Mouse (Mus musculus): Measurements from ENCODE around the gene Rrnad1. TPM values are rescaled to one million over a fixed set of nuclear protein-coding genes. Genes with fewer than 3 reads are reported as not detected.
A peak's percentile ranks its signal among the peaks of the same experiment; 100 is the strongest.

The Rrnad1 gene
- polyA plus RNA-seq, 1 experiment from 2014 or later, result 15.8 TPM

GRCm38 (mm10) chr3:87944838-87945600 lies 14.5 kb upstream of the Rrnad1 start:
- Histone ChIP-seq H3K27ac (no peak overlapping the region; the same call in 1 of the 2 replicates), H3K9ac (peak overlapping the region; percentile 36; the same call in 1 of the 2 replicates), H3K9me3 (ENCODE audit: control insufficient read depth, low read length) (no peaks in the 10 kb centered on the region), H3K36me3 (replicated peaks; ENCODE audit: control insufficient read depth, insufficient read depth) (peaks cover 34% of the 10 kb centered on the region), H3K4me1 (replicated peaks; ENCODE audit: control insufficient read depth, insufficient read depth, low read length) (peaks cover 51% of the 10 kb centered on the region), H3K27me3 (ENCODE audit: control insufficient read depth, insufficient read depth, low read length) (no peaks in the 10 kb centered on the region), H3K4me3 (replicated peaks; ENCODE audit: low read length) (no peak overlapping the region), H3K4me2 (replicated peaks) (no peak overlapping the region)
- ATAC-seq (ENCODE audit: low FRiP score) (peak; percentile 47; the same call in 1 of the 2 replicates), DNase-seq (ENCODE audit: low spot score) (no peak)
- WGBS, result 4% methylated on average over 4 of the region's 4 CpGs

GRCm38 (mm10) chr3:87943586-87943985 lies 13.1 kb upstream of the Rrnad1 start:
- no peaks in the 10 kb centered on the region for H3K27me3 ChIP-seq (ENCODE audit: control insufficient read depth, insufficient read depth, low read length)
- ATAC-seq (ENCODE audit: low FRiP score), result no peak
- 84% methylated on average over 7 of the region's 7 CpGs for WGBS
- no peak overlapping the region for H3K4me2 ChIP-seq (replicated peaks)
- no peak overlapping the region for H3K27ac ChIP-seq
- H3K4me3 ChIP-seq (replicated peaks; ENCODE audit: low read length), result no peak overlapping the region
- H3K4me1 ChIP-seq (replicated peaks; ENCODE audit: control insufficient read depth, insufficient read depth, low read length), result peaks cover 37% of the 10 kb centered on the region
- no peaks in the 10 kb centered on the region for H3K9me3 ChIP-seq (ENCODE audit: control insufficient read depth, low read length)
- H3K36me3 ChIP-seq (replicated peaks; ENCODE audit: control insufficient read depth, insufficient read depth), result peaks cover 49% of the 10 kb centered on the region
- no peak overlapping the region for H3K9ac ChIP-seq
- DNase-seq (ENCODE audit: low spot score), result no peak

- Histone ChIP-seq H3K36me3 (replicated peaks; ENCODE audit: control insufficient read depth, insufficient read depth) (peaks cover 60% of the 10 kb centered on the region), H3K27ac (no peak overlapping the region), H3K9ac (no peak overlapping the region), H3K4me3 (replicated peaks; ENCODE audit: low read length) (no peak overlapping the region), H3K4me2 (replicated peaks) (no peak overlapping the region), H3K4me1 (replicated peaks; ENCODE audit: control insufficient read depth, insufficient read depth, low read length) (peaks cover 26% of the 10 kb centered on the region), H3K27me3 (ENCODE audit: control insufficient read depth, insufficient read depth, low read length) (no peaks in the 10 kb centered on the region), H3K9me3 (ENCODE audit: control insufficient read depth, low read length) (no peaks in the 10 kb centered on the region)
- WGBS, result 90% methylated on average over 2 of the region's 2 CpGs
- DNase-seq (ENCODE audit: low spot score) (no peak), ATAC-seq (ENCODE audit: low FRiP score) (no peak)
These were observed 12.0 kb upstream of the Rrnad1 start for GRCm38 (mm10) chr3:87942471-87942870.

GRCm38 (mm10) chr3:87940611-87941010 lies 10.1 kb upstream of the Rrnad1 start:
- no peak overlapping the region for H3K4me3 ChIP-seq (replicated peaks; ENCODE audit: low read length)
- 54% methylated on average over 5 of the region's 5 CpGs for WGBS
- no peak overlapping the region for H3K4me2 ChIP-seq (replicated peaks)
- no peak overlapping the region for H3K27ac ChIP-seq
- DNase-seq (ENCODE audit: low spot score), result no peak
- no peak for ATAC-seq (ENCODE audit: low FRiP score)
- peaks cover 75% of the 10 kb centered on the region for H3K36me3 ChIP-seq (replicated peaks; ENCODE audit: control insufficient read depth, insufficient read depth)
- H3K4me1 ChIP-seq (replicated peaks; ENCODE audit: control insufficient read depth, insufficient read depth, low read length), result peaks cover 9% of the 10 kb centered on the region
- no peak overlapping the region for H3K9ac ChIP-seq
- H3K27me3 ChIP-seq (ENCODE audit: control insufficient read depth, insufficient read depth, low read length), result no peaks in the 10 kb centered on the region
- no peaks in the 10 kb centered on the region for H3K9me3 ChIP-seq (ENCODE audit: control insufficient read depth, low read length)

GRCm38 (mm10) chr3:87935776-87936175 lies 5.3 kb upstream of the Rrnad1 start:
- H3K4me1 ChIP-seq (replicated peaks; ENCODE audit: control insufficient read depth, insufficient read depth, low read length), result peaks cover 28% of the 10 kb centered on the region
- 90% methylated on average over 2 of the region's 2 CpGs for WGBS
- no peak overlapping the region for H3K9ac ChIP-seq
- H3K9me3 ChIP-seq (ENCODE audit: control insufficient read depth, low read length), result no peaks in the 10 kb centered on the region
- H3K4me2 ChIP-seq (replicated peaks), result peak overlapping the region; percentile 16; the same call in 1 of the 2 replicates
- no peaks in the 10 kb centered on the region for H3K27me3 ChIP-seq (ENCODE audit: control insufficient read depth, insufficient read depth, low read length)
- H3K27ac ChIP-seq, result no peak overlapping the region
- no peak overlapping the region for H3K4me3 ChIP-seq (replicated peaks; ENCODE audit: low read length)
- H3K36me3 ChIP-seq (replicated peaks; ENCODE audit: control insufficient read depth, insufficient read depth), result peaks cover 85% of the 10 kb centered on the region
- ATAC-seq (ENCODE audit: low FRiP score), result peak; percentile 35; the same call in 1 of the 2 replicates
- peak; percentile 88 for DNase-seq (ENCODE audit: low spot score)

- no peak overlapping the region for H3K4me2 ChIP-seq (replicated peaks)
- H3K9ac ChIP-seq, result no peak overlapping the region
- no peak overlapping the region for H3K27ac ChIP-seq
- no peaks in the 10 kb centered on the region for H3K9me3 ChIP-seq (ENCODE audit: control insufficient read depth, low read length)
- H3K4me1 ChIP-seq (replicated peaks; ENCODE audit: control insufficient read depth, insufficient read depth, low read length), result peaks cover 29% of the 10 kb centered on the region
- no peak overlapping the region for H3K4me3 ChIP-seq (replicated peaks; ENCODE audit: low read length)
- H3K27me3 ChIP-seq (ENCODE audit: control insufficient read depth, insufficient read depth, low read length), result no peaks in the 10 kb centered on the region
- DNase-seq (ENCODE audit: low spot score), result no peak
- peaks cover 80% of the 10 kb centered on the region for H3K36me3 ChIP-seq (replicated peaks; ENCODE audit: control insufficient read depth, insufficient read depth)
- WGBS, result 86% methylated on average over 4 of the region's 4 CpGs
- peak; percentile 52; the same call in 1 of the 2 replicates for ATAC-seq (ENCODE audit: low FRiP score)
These were observed 4.7 kb upstream of the Rrnad1 start for GRCm38 (mm10) chr3:87935201-87935600.

- DNase-seq (ENCODE audit: low spot score) (no peak), ATAC-seq (ENCODE audit: low FRiP score) (no peak)
- Histone ChIP-seq H3K4me3 (replicated peaks; ENCODE audit: low read length) (no peak overlapping the region), H3K9ac (no peak overlapping the region; the same call in 1 of the 2 replicates), H3K4me2 (replicated peaks) (no peak overlapping the region), H3K27ac (no peak overlapping the region), H3K9me3 (ENCODE audit: control insufficient read depth, low read length) (no peaks in the 10 kb centered on the region), H3K36me3 (replicated peaks; ENCODE audit: control insufficient read depth, insufficient read depth) (peaks cover 73% of the 10 kb centered on the region), H3K4me1 (replicated peaks; ENCODE audit: control insufficient read depth, insufficient read depth, low read length) (peaks cover 29% of the 10 kb centered on the region), H3K27me3 (ENCODE audit: control insufficient read depth, insufficient read depth, low read length) (no peaks in the 10 kb centered on the region)
- 78% methylated on average over 4 of the region's 4 CpGs for WGBS
These were observed 4.0 kb upstream of the Rrnad1 start for GRCm38 (mm10) chr3:87934501-87934900.

- H3K4me1 ChIP-seq (replicated peaks; ENCODE audit: control insufficient read depth, insufficient read depth, low read length), result peaks cover 34% of the 10 kb centered on the region
- no peaks in the 10 kb centered on the region for H3K9me3 ChIP-seq (ENCODE audit: control insufficient read depth, low read length)
- H3K4me2 ChIP-seq (replicated peaks), result no peak overlapping the region
- no peak overlapping the region for H3K27ac ChIP-seq
- peaks cover 68% of the 10 kb centered on the region for H3K36me3 ChIP-seq (replicated peaks; ENCODE audit: control insufficient read depth, insufficient read depth)
- DNase-seq (ENCODE audit: low spot score), result no peak
- ATAC-seq (ENCODE audit: low FRiP score), result no peak
- no peak overlapping the region for H3K4me3 ChIP-seq (replicated peaks; ENCODE audit: low read length)
- no peak overlapping the region; the same call in 1 of the 2 replicates for H3K9ac ChIP-seq
- 89% methylated on average over 5 of the region's 5 CpGs for WGBS
- H3K27me3 ChIP-seq (ENCODE audit: control insufficient read depth, insufficient read depth, low read length), result no peaks in the 10 kb centered on the region
These were observed 3.5 kb upstream of the Rrnad1 start for GRCm38 (mm10) chr3:87934026-87934425.

- DNase-seq (ENCODE audit: low spot score) (no peak), ATAC-seq (ENCODE audit: low FRiP score) (0 out of 2 replicates have a peak, but pooled peaks have one; percentile 41)
- Histone ChIP-seq H3K36me3 (replicated peaks; ENCODE audit: control insufficient read depth, insufficient read depth) (peaks cover 66% of the 10 kb centered on the region), H3K27me3 (ENCODE audit: control insufficient read depth, insufficient read depth, low read length) (no peaks in the 10 kb centered on the region), H3K4me3 (replicated peaks; ENCODE audit: low read length) (peak overlapping the region; percentile 66), H3K9ac (peak overlapping the region; percentile 78), H3K4me1 (replicated peaks; ENCODE audit: control insufficient read depth, insufficient read depth, low read length) (peaks cover 30% of the 10 kb centered on the region), H3K27ac (peak overlapping the region; percentile 89), H3K4me2 (replicated peaks) (peak overlapping the region; percentile 71), H3K9me3 (ENCODE audit: control insufficient read depth, low read length) (no peaks in the 10 kb centered on the region)
- 10% methylated on average over 26 of the region's 26 CpGs for whole genome bisulfite sequencing
These were observed 1.0 kb downstream of the Rrnad1 start for GRCm38 (mm10) chr3:87929341-87930077.

Measured in hindbrain, embryonic 14.5 days (tissue).